Mouse (Mus musculus) intestine, embryonic 16.5 days (tissue): Measurements from ENCODE around the gene Cfap206. TPM values are rescaled to one million over a fixed set of nuclear protein-coding genes. Genes with fewer than 3 reads are reported as not detected.

Experiments used
- ATAC-seq: fragments of 200-750 bp; cut with Nextera tagmentation; 2 replicates; pipeline ENCODE4 v1.8.0; 2017; ENCODE audit warnings: moderate TSS enrichment, moderate library complexity
- H3K27ac ChIP-seq: fragments of 300-500 bp; sonication (generic); 2 replicates; pipeline ENCODE4 v1.5.1; 2014; ENCODE audit warnings: mild to moderate bottlenecking, low read length
- H3K27me3 ChIP-seq: fragments of 300-500 bp; sonication (generic); replicated peaks from 2 replicates; pipeline ENCODE4 v1.6.1; 2014; ENCODE audit warnings: low read length, control low read depth, mixed read lengths; ENCODE audit not compliant: control insufficient read depth, insufficient read depth
- H3K36me3 ChIP-seq: fragments of 300-500 bp; sonication (generic); 2 replicates; pipeline ENCODE4 v1.6.1; 2014; ENCODE audit warnings: low read length, control low read depth; ENCODE audit not compliant: control insufficient read depth, insufficient read depth
- H3K4me1 ChIP-seq: fragments of 300-500 bp; sonication (generic); 2 replicates; pipeline ENCODE4 v1.6.1; 2014; ENCODE audit warnings: low read length, control low read depth, mixed read lengths; ENCODE audit not compliant: control insufficient read depth, insufficient read depth
- H3K4me2 ChIP-seq: fragments of 300-500 bp; sonication (generic); 2 replicates; pipeline ENCODE4 v1.6.1; 2014; ENCODE audit warnings: low read depth, low read length, control low read depth
- H3K4me3 ChIP-seq: fragments of 300-500 bp; sonication (generic); 2 replicates; pipeline ENCODE4 v1.5.1; 2014; ENCODE audit warnings: mild to moderate bottlenecking, low read length
- H3K9ac ChIP-seq: fragments of 300-500 bp; sonication (generic); 2 replicates; pipeline ENCODE4 v1.6.1; 2014; ENCODE audit warnings: low read depth, low read length
- H3K9me3 ChIP-seq: fragments of 300-500 bp; sonication (generic); 2 replicates; pipeline ENCODE4 v1.6.1; 2016; ENCODE audit warnings: low read length, control low read depth; ENCODE audit not compliant: control insufficient read depth
- WGBS: fragments of 180-500 bp; shearing (Covaris S2); extraction: QIAGEN DNeasy Blood & Tissue Kit; methylation state at CpG from one replicate; pipeline ENCODE4 v1.1.7; 2014; 5-methylcytosine and 5-hydroxymethylcytosine counted together
- polyA plus RNA-seq: library from polyadenylated mRNA; unstranded; fragments of >200 nt; fragmentation: Nextera tagmentation; extraction: Ambion mirVana; gene quantifications from 2 replicates; pipeline ENCODE4 v1.2.1, GENCODE M21; 2015

The Cfap206 gene
- polyA plus RNA-seq, 1 experiment from 2014 or later: 0.20 TPM

GRCm38 (mm10) chr4:34688021-34688420 is 42.0 kb downstream of the Cfap206 start:
- Histone ChIP-seq H3K9me3 (no peaks in the 10 kb centered on the region), H3K9ac (no peak overlapping the region), H3K27me3 (no peaks in the 10 kb centered on the region), H3K4me2 (no peak overlapping the region), H3K4me1 (0 out of 2 replicates have a peak, but pooled peaks cover 7% of the 10 kb centered on the region), H3K27ac (no peak overlapping the region), H3K36me3 (no peaks in the 10 kb centered on the region), H3K4me3 (no peak overlapping the region)
- ATAC-seq: no peak
- WGBS: 81% methylated on average over 3 of the region's 3 CpGs

- peak within 1 kb of the TSS; percentile 92 for H3K9ac ChIP-seq
- peak within 1 kb of the TSS; percentile 69 for H3K4me2 ChIP-seq
- peak; percentile 95 for ATAC-seq
- no peaks in the 10 kb centered on the region for H3K36me3 ChIP-seq
- H3K27me3 ChIP-seq: no peaks in the 10 kb centered on the region
- peak within 1 kb of the TSS; percentile 93 for H3K4me3 ChIP-seq
- WGBS: under 1% methylated on average over 65 of the region's 65 CpGs
- no peaks in the 10 kb centered on the region for H3K9me3 ChIP-seq
- H3K4me1 ChIP-seq: 0 out of 2 replicates have a peak, but pooled peaks cover 11% of the 10 kb centered on the region
- H3K27ac ChIP-seq: peak within 1 kb of the TSS; percentile 97
Observed at GRCm38 (mm10) chr4:34686874-34687567, 43.0 kb downstream of the Cfap206 start, which contains the start of gene Slc35a1. Gene Slc35a1 (minus strand): TSS chr4:34687438.

GRCm38 (mm10) chr4:34680530-34680929 is 49.5 kb downstream of the Cfap206 start:
- Histone ChIP-seq H3K4me1 (peaks cover 9% of the 10 kb centered on the region; the same call in 1 of the 2 replicates), H3K9me3 (no peaks in the 10 kb centered on the region), H3K36me3 (peaks cover 7% of the 10 kb centered on the region; the same call in 1 of the 2 replicates), H3K27me3 (no peaks in the 10 kb centered on the region), H3K4me2 (no peak overlapping the region), H3K27ac (no peak overlapping the region), H3K4me3 (no peak overlapping the region), H3K9ac (no peak overlapping the region)
- WGBS: 88% methylated on average over 5 of the region's 5 CpGs
- ATAC-seq: no peak

- Histone ChIP-seq H3K4me3 (no peak overlapping the region), H3K9me3 (no peaks in the 10 kb centered on the region), H3K27ac (no peak overlapping the region), H3K4me1 (no peaks in the 10 kb centered on the region; the same call in 1 of the 2 replicates), H3K27me3 (no peaks in the 10 kb centered on the region), H3K36me3 (peaks cover 7% of the 10 kb centered on the region), H3K9ac (no peak overlapping the region), H3K4me2 (no peak overlapping the region)
- ATAC-seq: no peak
- 92% methylated on average over 5 of the region's 5 CpGs for WGBS
Observed at GRCm38 (mm10) chr4:34673721-34674120, 56.3 kb downstream of the Cfap206 start.

- Histone ChIP-seq H3K36me3 (peaks cover 10% of the 10 kb centered on the region; the same call in 1 of the 2 replicates), H3K27ac (no peak overlapping the region), H3K9me3 (no peaks in the 10 kb centered on the region), H3K4me2 (no peak overlapping the region), H3K4me3 (no peak overlapping the region), H3K27me3 (no peaks in the 10 kb centered on the region), H3K4me1 (no peaks in the 10 kb centered on the region), H3K9ac (no peak overlapping the region)
- ATAC-seq: no peak
- WGBS: 92% methylated on average over 5 of the region's 5 CpGs
Observed at GRCm38 (mm10) chr4:34667923-34668322, 62.1 kb downstream of the Cfap206 start.

- ATAC-seq: peak; percentile 44; the same call in 1 of the 2 replicates
- no peaks in the 10 kb centered on the region for H3K9me3 ChIP-seq
- H3K4me2 ChIP-seq: no peak overlapping the region
- H3K27me3 ChIP-seq: no peaks in the 10 kb centered on the region
- H3K4me1 ChIP-seq: no peaks in the 10 kb centered on the region
- H3K27ac ChIP-seq: no peak overlapping the region
- H3K9ac ChIP-seq: no peak overlapping the region
- 80% methylated on average over 6 of the region's 6 CpGs for WGBS
- H3K36me3 ChIP-seq: peaks cover 25% of the 10 kb centered on the region
- no peak overlapping the region for H3K4me3 ChIP-seq
Observed at GRCm38 (mm10) chr4:34661927-34662326, 68.1 kb downstream of the Cfap206 start.

GRCm38 (mm10) chr4:34661514-34661913 is 68.5 kb downstream of the Cfap206 start:
- Histone ChIP-seq H3K27ac (no peak overlapping the region), H3K9me3 (no peaks in the 10 kb centered on the region), H3K27me3 (no peaks in the 10 kb centered on the region), H3K36me3 (peaks cover 25% of the 10 kb centered on the region), H3K9ac (no peak overlapping the region), H3K4me3 (no peak overlapping the region), H3K4me2 (no peak overlapping the region), H3K4me1 (no peaks in the 10 kb centered on the region)
- 90% methylated on average over 2 of the region's 2 CpGs for WGBS
- ATAC-seq: 0 out of 2 replicates have a peak, but pooled peaks have one; percentile 13

- H3K27ac ChIP-seq: no peak overlapping the region
- H3K9me3 ChIP-seq: no peaks in the 10 kb centered on the region
- H3K4me2 ChIP-seq: no peak overlapping the region
- peaks cover 29% of the 10 kb centered on the region for H3K36me3 ChIP-seq
- ATAC-seq: no peak
- H3K27me3 ChIP-seq: no peaks in the 10 kb centered on the region
- WGBS: 81% methylated on average over 2 of the region's 2 CpGs
- H3K4me1 ChIP-seq: no peaks in the 10 kb centered on the region
- no peak overlapping the region for H3K9ac ChIP-seq
- H3K4me3 ChIP-seq: no peak overlapping the region
Observed at GRCm38 (mm10) chr4:34659012-34659411, 71.0 kb downstream of the Cfap206 start.

- no peak overlapping the region for H3K9ac ChIP-seq
- H3K27me3 ChIP-seq: no peaks in the 10 kb centered on the region
- no peak for ATAC-seq
- H3K4me3 ChIP-seq: no peak overlapping the region
- H3K4me2 ChIP-seq: no peak overlapping the region
- no peaks in the 10 kb centered on the region for H3K4me1 ChIP-seq
- H3K27ac ChIP-seq: no peak overlapping the region
- peaks cover 22% of the 10 kb centered on the region for H3K36me3 ChIP-seq
- WGBS: 93% methylated on average over 10 of the region's 10 CpGs
- no peaks in the 10 kb centered on the region for H3K9me3 ChIP-seq
Observed at GRCm38 (mm10) chr4:34656101-34656500, 73.9 kb downstream of the Cfap206 start.
